In the genomic region with DNA sequence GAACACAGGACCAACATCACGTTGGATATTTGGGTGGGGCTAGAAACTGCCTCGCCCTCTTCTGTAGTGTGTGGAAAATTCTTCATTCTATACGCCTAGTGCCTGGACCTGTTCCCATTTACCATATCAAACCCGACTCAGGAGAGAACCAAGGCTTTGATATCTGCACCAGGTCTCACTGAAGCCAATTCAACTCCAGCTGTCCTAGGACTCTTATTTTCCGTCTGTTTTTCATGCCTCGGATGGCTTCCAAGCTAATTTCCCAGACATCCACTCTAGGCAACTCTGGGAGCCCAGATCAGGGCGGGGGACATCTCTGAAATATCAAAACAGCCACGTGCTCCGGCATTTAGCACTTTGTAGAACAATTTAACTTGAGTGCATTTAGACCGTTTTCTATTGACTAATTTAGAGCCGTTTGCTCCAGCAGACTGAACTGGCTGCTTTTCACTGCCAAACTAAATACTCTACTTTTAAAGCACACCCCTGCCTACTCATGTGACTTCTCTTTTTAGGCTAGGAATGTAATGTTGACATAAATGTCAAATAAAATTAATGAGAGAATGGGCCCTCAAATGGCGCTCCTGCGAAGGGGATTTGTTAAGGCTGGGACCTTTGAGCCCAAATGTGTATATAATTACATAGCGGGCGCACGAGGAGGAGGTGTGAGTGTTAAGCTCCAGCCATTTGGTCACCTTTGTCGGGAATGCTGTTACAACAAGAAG, we compare ENCODE assay signal across 12 mouse cellular contexts. TPM values are rescaled to one million over a fixed set of nuclear protein-coding genes. Genes with fewer than 3 reads are reported as not detected.
DNase-seq lines count a peak whose midpoint lies in the region; ATAC-seq and TF ChIP-seq lines count a peak whose summit lies in the region.
"Had no signal": no experiment of that assay in that cellular context is flagged by ENCODE, and none has a peak within 500 bp of the region (broad histone marks: within the 10 kb centered on the region; RNA-seq: fewer than 3 reads in every experiment).

No protein-coding gene starts in this region.

- no peaks in the 10 kb centered on the region for H3K36me3 ChIP-seq in intestine, embryonic 14.5 days (ENCODE audit: control insufficient read depth, insufficient read depth, low read length)
- no peaks in the 10 kb centered on the region for H3K36me3 ChIP-seq in intestine, postnatal 0 days (ENCODE audit: control insufficient read depth, insufficient read depth)
- 0 out of 2 replicates have a peak, but pooled peaks cover 2% of the 10 kb centered on the region for H3K36me3 ChIP-seq in kidney, embryonic 16.5 days (ENCODE audit: insufficient read depth, low read length)

- peak; percentile 43; the same call in 1 of the 2 replicates for ATAC-seq in intestine, embryonic 14.5 days (replicated peaks; ENCODE audit: low FRiP score, low TSS enrichment, low read depth)
- no peak for ATAC-seq in intestine, postnatal 0 days
- peak; percentile 66 for ATAC-seq in kidney, embryonic 16.5 days (ENCODE audit: low FRiP score, low TSS enrichment)
- ATAC-seq in frontal cortex, adult (ENCODE audit: low TSS enrichment): no peak
- ATAC-seq: CD4-positive, CD25-positive, alpha-beta regulatory T cell, adult 4 months had no signal

- TF ChIP-seq CTCF in intestine, postnatal 0 days (IDR thresholded peaks at IDR 0.05; ENCODE audit: low read depth): no peak

- 23% methylated on average over 17 of the region's 17 CpGs for WGBS in intestine, embryonic 14.5 days
- 31% methylated on average over 17 of the region's 17 CpGs for WGBS in intestine, postnatal 0 days
- 29% methylated on average over 17 of the region's 17 CpGs for WGBS in kidney, embryonic 16.5 days

- no peaks in the 10 kb centered on the region for H3K27me3 ChIP-seq in intestine, embryonic 14.5 days (replicated peaks; ENCODE audit: control insufficient read depth, insufficient read depth, low read length)
- H3K27me3 ChIP-seq in intestine, postnatal 0 days (replicated peaks; ENCODE audit: control insufficient read depth, insufficient read depth, low read length): no peaks in the 10 kb centered on the region
- H3K27me3 ChIP-seq in kidney, embryonic 16.5 days (ENCODE audit: insufficient read depth, low read length): no peaks in the 10 kb centered on the region

- H3K9me3 ChIP-seq in intestine, embryonic 14.5 days (ENCODE audit: control insufficient read depth, low read length): no peaks in the 10 kb centered on the region
- H3K9me3 ChIP-seq in intestine, postnatal 0 days (ENCODE audit: control insufficient read depth): no peaks in the 10 kb centered on the region
- H3K9me3 ChIP-seq in kidney, embryonic 16.5 days (ENCODE audit: low read length): peaks cover 5% of the 10 kb centered on the region; the same call in 1 of the 2 replicates

- no peak overlapping the region for H3K9ac ChIP-seq in intestine, embryonic 14.5 days (ENCODE audit: low read length)
- no peak overlapping the region for H3K9ac ChIP-seq in intestine, postnatal 0 days (ENCODE audit: low read depth, low read length)
- no peak overlapping the region for H3K9ac ChIP-seq in kidney, embryonic 16.5 days (replicated peaks; ENCODE audit: low read length)

- peaks cover 30% of the 10 kb centered on the region for H3K4me1 ChIP-seq in intestine, embryonic 14.5 days (replicated peaks; ENCODE audit: control insufficient read depth, insufficient read depth, low read length)
- peaks cover 5% of the 10 kb centered on the region; the same call in 1 of the 2 replicates for H3K4me1 ChIP-seq in intestine, postnatal 0 days (replicated peaks; ENCODE audit: control insufficient read depth, insufficient read depth, low read length)
- H3K4me1 ChIP-seq in kidney, embryonic 16.5 days (ENCODE audit: insufficient read depth, low read length): peaks cover 36% of the 10 kb centered on the region

- no peak for DNase-seq in intestine, embryonic 14.5 days (ENCODE audit: low spot score)
- peak; percentile 38 for DNase-seq in heart, adult 8-10 months (ENCODE audit: low spot score)
- DNase-seq in neural tube, embryonic 10.5 days (ENCODE audit: extremely low spot score, low spot score): peak; percentile 40
- DNase-seq in adrenal gland, adult 18-20 months (ENCODE audit: low spot score in 2 of 2): no peak
- DNase-seq in spleen, postnatal 14 days (ENCODE audit: low spot score in 2 of 2): no peak
- DNase-seq: adrenal gland, postnatal 25 days; layer of hippocampus, postnatal 36 days; thymus, postnatal 36 days had no signal

- H3K4me2 ChIP-seq in intestine, embryonic 14.5 days (ENCODE audit: low read length): peak overlapping the region; percentile 32
- H3K4me2 ChIP-seq in intestine, postnatal 0 days (replicated peaks; ENCODE audit: low read depth): no peak overlapping the region
- H3K4me2 ChIP-seq in kidney, embryonic 16.5 days (replicated peaks; ENCODE audit: low read depth, low read length): 0 out of 2 replicates have a peak overlapping the region, but pooled peaks have one; percentile 11

- H3K4me3 ChIP-seq in intestine, embryonic 14.5 days (ENCODE audit: low read depth, low read length): no peak overlapping the region
- no peak overlapping the region for H3K4me3 ChIP-seq in intestine, postnatal 0 days (ENCODE audit: low read depth, low read length)
- H3K4me3 ChIP-seq in kidney, embryonic 16.5 days (ENCODE audit: low read length): no peak overlapping the region

- peak overlapping the region; percentile 60; the same call in 1 of the 2 replicates for H3K27ac ChIP-seq in intestine, embryonic 14.5 days (ENCODE audit: low read depth)
- H3K27ac ChIP-seq in intestine, postnatal 0 days (ENCODE audit: low read depth, low read length): no peak overlapping the region
- peak overlapping the region; percentile 16 for H3K27ac ChIP-seq in kidney, embryonic 16.5 days (ENCODE audit: low read length)

RNA-seq across cellular contexts. Expression of a gene that starts 33.5 kb away (rescaled TPM):
- polyA plus RNA-seq in intestine, embryonic 14.5 days (2014; fragmentation: Nextera tagmentation; extraction: Ambion mirVana): 74.3 and 75.9 TPM in 2 replicates
- 41.9 and 48.4 TPM in 2 replicates for polyA plus RNA-seq in intestine, postnatal 0 days (2015; fragmentation: Nextera tagmentation; extraction: Ambion mirVana)
- 100 to 1,000 TPM in 3 of 4 experiments, 10 to 100 TPM in 1; 98.7 to 128 (median 104) TPM for total RNA-seq in heart, adult 8-10 months (2022)
- 54.0 and 59.1 TPM in 2 replicates for polyA plus RNA-seq in kidney, embryonic 16.5 days (2015; fragmentation: Nextera tagmentation; extraction: Ambion mirVana)
- 10 to 100 TPM; 41.4 to 49.2 TPM for total RNA-seq in adrenal gland, adult 18-20 months (2021)

Comparison
In these comparisons a context has a peak if more than half of its experiments do, and no peak if none do; other contexts are left out.
1. ATAC-seq: peak in intestine, embryonic 14.5 days (single experiment) and kidney, embryonic 16.5 days (single experiment); none in intestine, postnatal 0 days (single experiment) and frontal cortex, adult (single experiment).
2. DNase-seq: peak in heart, adult 8-10 months (single experiment) and neural tube, embryonic 10.5 days (single experiment); none in intestine, embryonic 14.5 days (single experiment), adrenal gland, adult 18-20 months (0 of 2) and spleen, postnatal 14 days (0 of 2).